Mouse (Mus musculus) lung, postnatal 0 days (tissue): Measurements from ENCODE around the gene Lfng.

Experiments used
- CTCF ChIP-seq: IDR thresholded peaks from 2 replicates; pipeline ENCODE4 v1.5.1; 2016; ENCODE audit warnings: antibody characterized with exemption, mild to moderate bottlenecking
- EP300 ChIP-seq: IDR thresholded peaks from 2 replicates; pipeline ENCODE4 v1.6.1; 2016; ENCODE audit warnings: antibody characterized with exemption, mild to moderate bottlenecking, control low read depth

DNA sequence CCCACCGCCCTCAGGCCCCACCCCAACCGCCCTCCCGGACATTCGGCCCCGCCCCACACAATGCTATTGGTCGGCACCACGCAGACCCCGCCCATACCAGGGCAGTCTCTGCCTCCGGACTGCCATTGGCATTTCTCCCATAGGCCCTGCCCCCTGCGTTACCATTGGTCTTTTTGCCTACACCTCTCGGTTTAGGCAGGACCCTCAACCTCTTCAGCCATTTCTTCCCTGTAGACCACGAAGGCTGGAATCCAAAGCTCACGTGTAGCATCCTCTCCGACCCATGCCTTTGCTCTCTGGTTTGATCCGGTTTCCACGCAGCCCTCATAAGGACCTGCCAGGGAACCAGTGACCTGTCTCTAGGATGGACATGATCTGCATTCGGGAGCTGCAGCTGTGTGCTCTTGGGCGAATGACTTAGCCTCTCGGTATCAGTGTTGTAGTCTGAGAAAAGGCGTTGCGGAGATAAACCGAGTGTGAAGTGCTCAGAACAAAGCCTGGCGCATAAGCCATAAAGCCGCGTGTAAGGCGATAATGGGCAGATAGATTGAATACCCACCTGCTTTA, 42.1 kb downstream of the Lfng start:
- no peak for TF ChIP-seq CTCF
- TF ChIP-seq EP300 = no peak
